Comparison of ENCODE assay signal across 23 mouse cellular contexts in the genomic region with DNA sequence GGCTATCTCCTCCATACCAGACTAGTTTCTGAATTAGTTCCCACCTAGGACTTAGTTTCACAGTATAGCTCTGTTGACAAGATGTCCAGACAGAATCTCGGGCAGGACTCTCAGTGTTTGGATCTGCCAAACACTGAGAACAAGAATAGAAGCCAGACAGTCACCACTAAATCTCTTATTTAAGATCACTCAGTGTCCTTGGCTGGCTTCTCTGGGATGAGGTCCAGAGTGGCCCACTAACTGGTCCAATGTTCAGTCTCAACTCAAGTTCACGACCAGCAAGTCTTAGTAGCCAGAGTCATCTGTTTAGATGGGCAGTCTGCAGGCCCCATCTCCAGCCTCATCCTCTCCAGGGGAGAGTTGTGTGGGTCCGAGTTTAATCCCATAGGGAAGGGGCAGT. TPM values are rescaled to one million over a fixed set of nuclear protein-coding genes. Genes with fewer than 3 reads are reported as not detected.
DNase-seq lines count a peak whose midpoint lies in the region; ATAC-seq lines count a peak whose summit lies in the region.
"Had no signal": no experiment of that assay in that cellular context is flagged by ENCODE, and none has a peak within 500 bp of the region (broad histone marks: within the 10 kb centered on the region; RNA-seq: fewer than 3 reads in every experiment).

No protein-coding gene starts in this region.

- H3K4me2 ChIP-seq in kidney, embryonic 16.5 days (replicated peaks; ENCODE audit: low read depth, low read length) = no peak overlapping the region
- H3K4me2 ChIP-seq: hindbrain, embryonic 13.5 days; liver, embryonic 12.5 days; midbrain, embryonic 11.5 days; neural tube, embryonic 15.5 days; stomach, embryonic 15.5 days had no signal

- peak; percentile 45 for DNase-seq in kidney, adult 11 months
- DNase-seq in urinary bladder, postnatal 36 days (ENCODE audit: low spot score in 2 of 2) = peak; percentile 28 to 38
- no peak for DNase-seq in urinary bladder, postnatal 25 days (ENCODE audit: low spot score)
- peak; percentile 52 for DNase-seq in heart, postnatal 25 days (ENCODE audit: low spot score)
- DNase-seq in embryo, embryonic 10 days (ENCODE audit: low spot score) = no peak
- DNase-seq in right cerebral cortex, adult 2 months (ENCODE audit: low spot score in 2 of 2) = no peak
- DNase-seq: cerebellum, postnatal 25 days; forebrain, postnatal 0 days; layer of hippocampus, adult 9-11 months had no signal

- no peak overlapping the region for H3K4me3 ChIP-seq in kidney, embryonic 16.5 days (ENCODE audit: low read length)
- H3K4me3 ChIP-seq: embryonic facial prominence, embryonic 10.5 days; erythroblast, embryonic 14.5 days; hindbrain, embryonic 13.5 days; liver, embryonic 12.5 days; neural tube, embryonic 15.5 days; stomach, embryonic 15.5 days had no signal

- no peaks in the 10 kb centered on the region; the same call in 1 of the 2 replicates for H3K9me3 ChIP-seq in kidney, embryonic 16.5 days (ENCODE audit: low read length)
- H3K9me3 ChIP-seq: embryonic facial prominence, embryonic 10.5 days; hindbrain, embryonic 13.5 days; liver, embryonic 12.5 days; neural tube, embryonic 15.5 days; stomach, embryonic 15.5 days had no signal

- intact Hi-C loops in heart, postnatal 25 days (cut with DNase I) = no loop called here

- no peak overlapping the region for H3K27ac ChIP-seq in kidney, embryonic 16.5 days (ENCODE audit: low read length)
- H3K27ac ChIP-seq: embryonic facial prominence, embryonic 10.5 days; hindbrain, embryonic 13.5 days; liver, embryonic 12.5 days; neural tube, embryonic 15.5 days; stomach, embryonic 15.5 days had no signal

- H3K4me1 ChIP-seq in kidney, embryonic 16.5 days (ENCODE audit: insufficient read depth, low read length) = no peaks in the 10 kb centered on the region
- H3K4me1 ChIP-seq: liver, embryonic 12.5 days had no signal

- no peak overlapping the region for H3K9ac ChIP-seq in kidney, embryonic 16.5 days (replicated peaks; ENCODE audit: low read length)
- H3K9ac ChIP-seq: forebrain, postnatal 0 days; hindbrain, embryonic 13.5 days; liver, embryonic 12.5 days; neural tube, embryonic 15.5 days; stomach, embryonic 15.5 days had no signal

- no peaks in the 10 kb centered on the region for H3K36me3 ChIP-seq in kidney, embryonic 16.5 days (ENCODE audit: insufficient read depth, low read length)
- H3K36me3 ChIP-seq: embryonic facial prominence, embryonic 10.5 days; hindbrain, embryonic 13.5 days; liver, embryonic 12.5 days; neural tube, embryonic 15.5 days; stomach, embryonic 15.5 days had no signal

- no peak for ATAC-seq in kidney, embryonic 16.5 days (ENCODE audit: low FRiP score, low TSS enrichment)
- ATAC-seq: CD4-positive, CD25-positive, alpha-beta regulatory T cell, adult 4 months; forebrain, postnatal 0 days; intestine, embryonic 16.5 days; liver, embryonic 12.5 days had no signal

- no peaks in the 10 kb centered on the region for H3K27me3 ChIP-seq in kidney, embryonic 16.5 days (ENCODE audit: insufficient read depth, low read length)
- H3K27me3 ChIP-seq: hindbrain, embryonic 13.5 days; neural tube, embryonic 15.5 days; stomach, embryonic 15.5 days had no signal

- 68% methylated on average over 3 of the region's 3 CpGs for WGBS in kidney, embryonic 16.5 days

RNA-seq across cellular contexts. Expression of a gene that starts 20.7 kb away (rescaled TPM):
- polyA plus RNA-seq in kidney, embryonic 16.5 days (2015; fragmentation: Nextera tagmentation; extraction: Ambion mirVana) = 0.30 and 0.40 TPM in 2 replicates
- not detected for total RNA-seq in heart, postnatal 25 days (2021)
- total RNA-seq: adrenal gland, postnatal 4 days; left cerebral cortex, postnatal 25 days; MEL had no signal
- polyA plus RNA-seq: CD4-positive, CD25-positive, alpha-beta regulatory T cell, adult 4 months; erythroblast, embryonic 14.5 days; liver, embryonic 12.5 days had no signal

RNA-seq across cellular contexts. Expression of a gene that starts 20.8 kb away (rescaled TPM):
- polyA plus RNA-seq in kidney, embryonic 16.5 days (2015; fragmentation: Nextera tagmentation; extraction: Ambion mirVana) = 0.21 and 0.24 TPM in 2 replicates
- total RNA-seq in heart, postnatal 25 days (2021) = not detected
- total RNA-seq: left cerebral cortex, postnatal 25 days; MEL had no signal
- polyA plus RNA-seq: erythroblast, embryonic 14.5 days; gonadal fat pad, adult 2 months had no signal

RNA-seq across cellular contexts. Expression of a gene that starts 53.2 kb away (rescaled TPM):
- polyA plus RNA-seq in kidney, embryonic 16.5 days (2015; fragmentation: Nextera tagmentation; extraction: Ambion mirVana) = 202 and 212 TPM in 2 replicates
- total RNA-seq in heart, postnatal 25 days (2021) = 10 to 100 TPM; 94.1 to 94.2 TPM
- total RNA-seq: MEL had no signal
- polyA plus RNA-seq: CD4-positive, CD25-positive, alpha-beta regulatory T cell, adult 4 months; erythroblast, embryonic 14.5 days had no signal

Comparison
In these comparisons a context has a peak if more than half of its experiments do, and no peak if none do; other contexts are left out.
1. DNase-seq: peak in kidney, adult 11 months (single experiment), urinary bladder, postnatal 36 days (2 of 2) and heart, postnatal 25 days (single experiment); none in urinary bladder, postnatal 25 days (single experiment), embryo, embryonic 10 days (single experiment) and right cerebral cortex, adult 2 months (0 of 2).